Mouse (Mus musculus): ENCODE measurements around the gene Ubap2.

Ubap2 gene

GRCm38 (mm10) chr4:41260691-41261090, 14.3 kb downstream of the Ubap2 start:
- no peak for DNase-seq (ENCODE audit: low spot score)

GRCm38 (mm10) chr4:41259019-41259418, 15.9 kb downstream of the Ubap2 start:
- no peak for DNase-seq (ENCODE audit: low spot score)

GRCm38 (mm10) chr4:41257752-41258151, 17.2 kb downstream of the Ubap2 start:
- DNase-seq (ENCODE audit: low spot score) = no peak

GRCm38 (mm10) chr4:41255564-41256210, 19.3 kb downstream of the Ubap2 start:
- DNase-seq (ENCODE audit: low spot score) = no peak

- no peak for DNase-seq (ENCODE audit: low spot score)
Observed at GRCm38 (mm10) chr4:41253756-41254155, 21.2 kb downstream of the Ubap2 start.

- DNase-seq (ENCODE audit: low spot score) = no peak
Observed at GRCm38 (mm10) chr4:41245408-41245807, 29.5 kb downstream of the Ubap2 start.

- no peak for DNase-seq (ENCODE audit: low spot score)
Observed at GRCm38 (mm10) chr4:41240916-41241315, 34.0 kb downstream of the Ubap2 start.

GRCm38 (mm10) chr4:41235621-41236020, 39.3 kb downstream of the Ubap2 start:
- no peak for DNase-seq (ENCODE audit: low spot score)

GRCm38 (mm10) chr4:41226351-41226750, 48.6 kb downstream of the Ubap2 start:
- peak; percentile 53 for DNase-seq (ENCODE audit: low spot score)

GRCm38 (mm10) chr4:41225412-41225811, 49.5 kb downstream of the Ubap2 start:
- peak; percentile 15 for DNase-seq (ENCODE audit: low spot score)

GRCm38 (mm10) chr4:41208050-41208449, 66.9 kb downstream of the Ubap2 start:
- no peak for DNase-seq (ENCODE audit: low spot score)

- DNase-seq (ENCODE audit: low spot score) = no peak
Observed at GRCm38 (mm10) chr4:41205751-41206150, 69.2 kb downstream of the Ubap2 start.

- DNase-seq (ENCODE audit: low spot score) = no peak
Observed at GRCm38 (mm10) chr4:41202135-41202534, 72.8 kb downstream of the Ubap2 start.

GRCm38 (mm10) chr4:41196861-41197610, 77.9 kb downstream of the Ubap2 start:
- no peak for DNase-seq (ENCODE audit: low spot score)

- DNase-seq (ENCODE audit: low spot score) = no peak
Observed at GRCm38 (mm10) chr4:41195328-41195727, 79.6 kb downstream of the Ubap2 start.

GRCm38 (mm10) chr4:41192544-41193512, 82.1 kb downstream of the Ubap2 start:
- no peak for DNase-seq (ENCODE audit: low spot score)

- DNase-seq (ENCODE audit: low spot score) = no peak
Observed at GRCm38 (mm10) chr4:41189809-41190208, 85.1 kb downstream of the Ubap2 start.

- DNase-seq (ENCODE audit: low spot score) = no peak
Observed at GRCm38 (mm10) chr4:41179825-41180725, 94.9 kb downstream of the Ubap2 start.

GRCm38 (mm10) chr4:41174631-41175030, 100.3 kb downstream of the Ubap2 start:
- no peak for DNase-seq (ENCODE audit: low spot score)

- DNase-seq (ENCODE audit: low spot score) = no peak
Observed at GRCm38 (mm10) chr4:41170970-41171369, 104.0 kb downstream of the Ubap2 start.

Measured in c-Kit-positive CD71-positive TER-119-positive erythroid progenitor cells, embryonic 14.5 days (primary cell).